Mouse (Mus musculus) kidney, postnatal 25 days (tissue): ENCODE results near the gene Parvb.

Source experiments
- DNase-seq, 2 experiments: peaks; one replicate each; pipeline ENCODE4 v3.0.0; 2021; ENCODE audit warnings: mixed read lengths in 2 of 2

The Parvb gene

GRCm38 (mm10) chr15:84295225-84295624 is 63.4 kb downstream of the Parvb start:
- no peak for DNase-seq

DNA sequence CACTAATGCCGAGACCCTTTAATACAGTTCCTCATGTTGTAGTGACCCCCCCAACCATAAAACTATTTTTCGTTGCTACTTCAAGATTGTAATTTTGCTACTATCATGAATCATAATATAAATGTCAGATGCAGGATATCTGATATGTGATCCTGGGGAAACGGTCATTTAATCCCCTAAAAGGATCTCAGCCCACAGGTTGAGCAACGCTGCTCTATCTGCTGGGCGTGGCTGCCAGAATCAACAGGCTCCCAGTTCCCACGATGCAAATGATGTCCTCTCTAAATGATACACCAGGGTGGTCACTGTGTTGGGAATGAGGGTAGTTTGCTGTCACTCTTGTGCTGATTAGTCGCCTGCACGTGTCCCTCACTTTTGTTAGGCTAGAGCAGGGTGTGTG is 65.6 kb downstream of the Parvb start:
- DNase-seq, result no peak

DNA sequence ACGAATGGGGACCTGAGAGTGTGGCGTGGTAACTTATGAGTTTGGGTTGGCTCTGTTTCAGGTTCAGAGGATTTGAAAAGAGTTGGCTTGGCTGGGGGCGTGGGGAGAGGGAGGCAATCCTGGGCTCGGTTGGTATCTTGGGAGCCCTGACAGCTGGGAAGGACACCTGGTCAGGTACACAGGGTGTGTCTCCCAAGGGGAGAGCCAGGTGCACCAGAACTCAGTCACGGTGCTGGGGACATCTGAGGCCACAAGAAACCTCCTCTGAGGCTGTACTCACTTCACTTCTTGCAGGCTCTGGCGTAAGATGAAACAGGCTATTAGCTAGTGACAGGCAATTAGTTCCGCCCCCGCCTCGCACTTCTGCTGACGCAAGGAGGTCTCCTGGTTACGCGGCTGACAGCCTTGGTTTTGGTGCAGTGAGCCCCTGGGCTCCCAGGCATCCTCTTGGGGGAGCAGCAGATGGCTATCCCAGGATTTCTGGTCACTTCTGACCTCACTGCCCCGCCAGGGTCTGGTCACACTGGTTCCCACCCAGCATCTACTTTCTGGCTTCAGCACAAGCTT is 67.0 kb downstream of the Parvb start:
- peak in 1 of 2 experiments; percentile 54 for DNase-seq

GRCm38 (mm10) chr15:84299662-84300333 is 68.0 kb downstream of the Parvb start:
- no peak for DNase-seq

DNA sequence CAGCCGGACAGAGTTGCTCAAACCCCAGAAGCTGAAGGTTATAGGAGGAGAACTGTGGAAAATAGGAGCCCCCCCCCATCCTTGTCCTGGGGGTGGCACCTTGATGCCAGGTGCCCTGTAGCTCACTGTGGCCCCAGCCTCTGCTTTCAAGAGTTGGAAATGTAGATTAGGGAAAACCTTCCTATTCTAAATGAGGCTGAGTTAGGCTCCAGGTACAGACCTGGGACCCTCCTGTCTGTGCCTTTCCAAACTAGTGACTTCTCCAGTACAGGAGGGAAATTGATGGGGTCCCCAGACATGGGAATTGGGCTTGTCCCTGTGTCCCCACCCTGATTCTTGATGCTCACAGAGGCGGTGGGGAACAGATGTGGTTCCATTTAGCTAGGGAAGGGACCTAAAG is 68.7 kb downstream of the Parvb start:
- no peak for DNase-seq

DNA sequence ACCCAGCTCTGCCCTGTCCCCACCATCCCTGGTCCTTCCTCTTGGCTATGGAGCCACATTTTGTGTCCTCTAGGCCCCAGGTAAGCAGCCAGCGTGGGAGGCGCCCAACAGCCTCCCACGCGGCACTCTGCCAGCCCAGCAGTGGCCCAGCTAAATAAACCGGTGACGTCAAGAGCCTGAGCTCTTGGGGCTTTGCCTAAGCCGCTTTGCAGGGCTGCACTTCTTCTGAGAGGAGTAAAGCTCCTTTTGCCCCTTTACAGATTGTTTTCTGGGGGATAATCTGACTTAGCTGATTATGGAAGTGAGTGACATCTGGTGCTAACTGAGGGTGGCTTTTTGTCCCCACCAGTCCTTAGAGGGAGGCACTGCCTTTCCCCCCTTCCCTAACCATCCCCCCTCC is 69.2 kb downstream of the Parvb start:
- DNase-seq, result peak; percentile 36 to 65

DNA sequence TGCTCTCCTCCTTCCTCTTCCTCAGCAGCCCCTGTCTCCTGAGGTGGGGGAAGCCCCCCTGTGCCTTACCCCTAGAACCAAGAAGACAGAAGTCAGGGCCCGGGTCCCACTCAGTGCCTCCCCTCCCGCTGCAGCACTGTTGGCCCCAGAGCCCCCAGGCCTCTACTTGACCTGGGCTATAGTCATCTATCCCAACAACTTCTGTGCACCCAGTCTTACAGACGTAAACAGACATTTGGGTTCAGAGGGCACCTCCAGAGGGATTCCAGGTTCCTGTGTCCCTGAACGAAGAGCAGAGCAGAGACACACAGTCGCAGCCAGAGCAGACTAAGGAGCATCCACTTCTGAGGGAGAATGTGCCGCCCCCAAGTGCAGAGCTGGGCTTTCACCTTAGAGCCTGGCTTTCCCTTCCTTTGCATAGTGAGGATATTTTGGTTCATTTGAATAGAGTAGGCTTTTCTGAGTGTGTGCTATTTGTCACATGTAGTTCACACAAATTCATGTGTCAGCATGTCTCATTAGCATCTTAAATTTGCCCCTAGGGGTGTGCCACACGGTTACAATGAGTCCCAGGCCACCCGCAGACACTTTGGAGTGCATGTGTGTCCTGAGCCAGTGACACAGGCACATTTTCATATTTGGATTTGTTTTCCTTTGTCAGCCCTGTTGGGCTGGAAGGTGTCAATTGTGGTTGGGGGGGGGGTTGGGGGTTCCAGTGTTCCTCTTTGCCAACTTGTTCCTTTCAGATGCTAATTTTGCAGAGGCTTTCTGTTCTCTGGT is 70.0 kb downstream of the Parvb start:
- DNase-seq, result no peak

DNA sequence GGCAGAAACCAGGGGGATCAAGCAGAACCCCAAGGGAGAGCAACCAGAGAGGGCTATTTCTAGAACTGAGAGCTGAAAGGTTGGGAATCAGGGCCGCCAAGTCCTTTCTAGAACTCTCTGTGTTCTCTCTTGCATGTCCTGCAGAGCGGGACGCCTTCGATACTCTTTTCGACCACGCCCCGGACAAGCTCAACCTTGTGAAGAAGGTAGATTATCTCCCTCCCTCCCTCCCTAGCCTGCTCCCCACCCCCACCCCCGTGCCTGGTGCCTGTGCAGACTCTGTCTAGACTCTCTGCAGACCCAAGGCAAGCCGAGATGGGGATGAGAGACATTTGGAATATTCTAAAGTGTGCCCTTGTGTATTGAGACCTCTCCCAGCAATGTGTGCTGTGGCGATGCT is 71.4 kb downstream of the Parvb start:
- no peak for DNase-seq

GRCm38 (mm10) chr15:84305333-84305732 is 73.5 kb downstream of the Parvb start:
- DNase-seq, result no peak

DNA sequence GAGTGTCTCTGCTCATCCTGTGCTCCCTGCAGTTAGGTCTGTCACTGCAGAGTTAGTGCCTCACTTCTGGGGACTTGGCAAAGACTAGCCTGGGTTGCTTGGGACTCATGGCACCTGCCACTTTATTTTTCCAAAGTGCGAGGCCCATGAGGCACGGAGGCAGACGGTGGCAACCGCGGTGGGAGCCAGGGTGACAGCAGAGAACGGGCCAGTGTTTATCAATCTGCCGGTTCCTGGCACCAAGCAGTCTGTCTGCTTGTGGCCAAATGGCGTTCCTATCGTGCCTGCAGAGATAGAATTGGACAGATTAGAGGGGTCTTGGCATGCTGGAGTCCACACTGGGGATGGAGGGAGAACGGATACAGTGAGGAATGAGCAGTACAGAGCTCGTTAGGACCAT is 78.4 kb downstream of the Parvb start:
- no peak for DNase-seq

DNA sequence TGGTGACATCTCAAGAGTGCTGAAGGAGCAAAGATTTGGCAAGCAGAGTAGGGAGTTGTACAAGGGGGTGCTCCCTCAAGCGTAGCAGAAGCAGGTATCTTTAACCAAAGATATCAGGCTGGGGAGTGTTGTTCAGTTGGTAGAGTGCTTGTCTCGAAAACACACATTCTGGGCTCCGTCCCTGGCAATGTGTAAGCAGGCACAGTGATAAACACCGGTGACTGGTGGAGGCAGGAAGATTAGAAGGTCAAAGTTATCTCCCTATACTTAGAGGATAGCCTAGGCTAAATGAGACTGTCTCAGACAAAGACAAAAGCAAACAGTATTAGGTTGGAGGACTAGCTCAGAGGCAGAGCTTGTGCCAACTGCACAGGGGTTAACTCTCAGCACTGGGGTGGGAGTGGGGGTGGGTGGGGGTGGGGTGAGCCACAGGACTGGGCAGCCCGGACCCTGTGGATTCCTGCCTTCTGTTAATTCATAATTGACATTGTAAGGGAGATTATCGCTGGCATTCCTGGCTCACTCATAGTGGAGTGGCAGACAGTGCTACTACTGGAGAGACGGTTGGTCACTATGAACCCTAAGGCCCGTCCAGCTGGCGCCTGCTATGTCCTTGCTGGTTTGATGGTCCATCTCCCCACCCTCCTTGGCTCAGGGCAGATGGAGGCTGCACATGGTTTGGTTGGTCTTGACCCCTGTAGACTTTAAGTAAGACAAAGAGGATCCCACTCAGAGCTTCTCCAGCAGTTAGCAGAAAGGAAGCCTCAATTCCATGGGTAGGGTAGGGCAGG is 79.6 kb downstream of the Parvb start:
- DNase-seq, result no peak

DNA sequence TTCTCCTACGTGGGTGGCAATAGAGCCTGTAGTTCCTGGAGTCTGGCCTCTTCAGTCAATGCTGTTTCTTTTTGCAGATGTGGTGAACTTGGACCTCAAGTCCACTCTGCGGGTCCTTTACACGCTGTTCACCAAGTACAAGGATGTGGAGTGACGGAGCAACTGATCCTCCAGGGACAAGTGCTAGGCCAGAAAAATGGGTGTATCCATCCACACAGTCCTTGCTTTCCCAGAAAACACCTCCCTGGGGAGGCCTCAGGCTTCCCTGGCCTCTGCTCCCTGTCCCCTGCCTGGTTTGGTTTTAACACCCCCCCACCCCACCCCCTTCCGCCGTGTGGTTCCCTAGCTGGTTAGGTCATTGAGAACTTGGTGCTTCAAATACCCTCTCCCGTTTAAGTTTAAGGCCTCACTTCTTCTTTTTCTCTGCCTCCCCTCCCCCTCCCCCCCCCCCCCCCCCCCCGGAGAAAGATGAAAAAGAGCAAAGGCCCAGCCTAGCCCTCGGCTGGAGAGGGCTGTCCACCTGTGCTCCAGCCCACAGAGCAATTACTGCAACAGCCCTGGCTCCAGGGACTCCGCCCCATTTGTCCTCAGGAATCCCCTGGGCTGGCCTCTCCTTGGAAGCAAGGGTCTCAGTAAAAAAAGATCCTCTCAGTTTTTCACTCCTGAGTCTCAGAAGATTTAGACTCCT is 81.2 kb downstream of the Parvb start:
- DNase-seq, result no peak

- no peak for DNase-seq
Observed at GRCm38 (mm10) chr15:84313566-84313878, 81.7 kb downstream of the Parvb start.

DNA sequence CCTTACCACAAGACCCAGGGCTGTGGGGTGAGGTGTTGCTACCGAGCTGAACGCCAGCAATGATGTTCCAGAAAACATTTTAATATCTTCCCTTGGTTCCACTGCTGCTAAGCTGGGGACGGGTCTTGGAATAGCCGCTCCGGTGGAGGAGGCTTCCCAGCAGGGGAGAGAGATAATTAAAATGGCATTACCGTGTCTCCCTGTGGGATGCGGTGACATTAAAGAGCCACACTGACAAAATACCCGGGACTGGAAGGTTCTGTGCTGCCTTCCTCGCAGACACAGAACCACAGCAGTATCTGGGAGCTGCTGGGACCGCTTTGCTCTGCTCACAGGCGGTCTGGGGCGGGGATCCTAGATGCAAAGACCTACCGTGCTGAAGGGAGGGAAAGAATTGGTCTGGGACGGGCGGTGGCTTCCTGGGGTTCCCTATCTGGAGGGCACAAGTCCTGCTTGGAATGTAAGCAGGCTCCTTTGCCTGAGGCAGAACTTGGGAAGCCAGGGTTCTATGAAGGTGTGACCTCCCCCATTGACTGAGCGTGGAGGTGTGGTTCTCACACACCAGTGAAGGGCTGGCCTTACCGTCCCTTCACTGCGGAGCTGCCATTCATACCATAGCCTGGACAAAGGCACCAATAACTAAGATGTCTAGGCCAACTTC is 82.7 kb downstream of the Parvb start:
- DNase-seq, result no peak

DNA sequence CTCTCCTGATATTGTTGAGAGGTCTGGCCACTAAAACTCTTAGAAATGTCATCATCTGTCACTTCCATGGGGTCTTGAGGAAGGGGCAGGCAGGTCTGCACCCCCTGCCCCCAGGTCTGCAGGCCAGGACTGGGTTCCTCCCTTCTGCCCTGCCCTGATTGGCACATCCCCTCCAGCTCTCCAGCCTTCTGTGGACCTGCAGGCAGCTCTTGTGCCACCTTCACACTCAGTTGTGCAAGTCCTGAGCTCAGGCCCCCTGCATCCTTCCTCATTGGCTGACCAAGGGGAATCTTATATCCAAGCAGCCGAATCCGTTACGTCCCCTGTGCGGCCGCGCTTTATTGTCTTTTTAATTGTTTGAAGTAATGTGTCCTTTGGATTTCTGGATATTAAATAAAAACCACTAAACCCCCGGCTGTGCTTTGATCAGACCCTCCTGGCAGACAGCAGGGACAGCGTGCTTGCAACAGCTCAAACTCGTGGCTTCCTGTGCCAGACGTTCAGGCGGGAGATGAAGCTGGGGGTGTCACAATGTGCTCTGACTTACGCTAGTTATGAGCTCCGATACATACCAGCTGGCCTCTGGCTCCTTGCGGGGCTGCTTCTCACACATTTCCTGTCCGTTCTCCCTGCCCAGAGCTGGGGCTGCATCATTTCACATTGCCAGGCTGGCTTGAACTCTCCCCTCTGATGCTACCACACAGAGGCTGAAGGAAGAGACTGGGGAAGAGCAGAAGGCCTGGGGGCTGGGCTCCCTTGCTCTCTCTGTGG is 83.6 kb downstream of the Parvb start:
- DNase-seq, result peak in 1 of 2 experiments; percentile 46

DNA sequence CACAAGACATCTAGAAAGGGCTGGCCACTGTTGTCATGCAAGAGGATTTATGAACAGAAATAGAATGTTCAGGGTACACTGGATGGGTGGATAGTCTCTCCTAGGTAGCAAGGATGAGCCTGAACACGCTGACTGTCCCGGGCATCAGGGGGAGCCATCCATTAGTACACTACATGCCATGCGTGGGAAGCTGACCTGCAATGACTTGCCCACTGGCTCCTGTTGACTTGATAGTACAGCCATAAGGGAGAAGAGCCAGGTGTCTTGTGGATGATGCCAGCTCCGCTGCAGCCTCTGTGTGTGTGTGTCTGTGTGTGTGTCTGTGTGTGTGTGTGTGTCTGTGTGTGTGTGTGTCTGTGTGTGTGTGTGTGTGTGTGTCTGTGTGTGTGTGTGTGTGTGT is 87.5 kb downstream of the Parvb start:
- DNase-seq, result no peak

- DNase-seq, result no peak
Observed at GRCm38 (mm10) chr15:84321544-84322174, 89.8 kb downstream of the Parvb start.

DNA sequence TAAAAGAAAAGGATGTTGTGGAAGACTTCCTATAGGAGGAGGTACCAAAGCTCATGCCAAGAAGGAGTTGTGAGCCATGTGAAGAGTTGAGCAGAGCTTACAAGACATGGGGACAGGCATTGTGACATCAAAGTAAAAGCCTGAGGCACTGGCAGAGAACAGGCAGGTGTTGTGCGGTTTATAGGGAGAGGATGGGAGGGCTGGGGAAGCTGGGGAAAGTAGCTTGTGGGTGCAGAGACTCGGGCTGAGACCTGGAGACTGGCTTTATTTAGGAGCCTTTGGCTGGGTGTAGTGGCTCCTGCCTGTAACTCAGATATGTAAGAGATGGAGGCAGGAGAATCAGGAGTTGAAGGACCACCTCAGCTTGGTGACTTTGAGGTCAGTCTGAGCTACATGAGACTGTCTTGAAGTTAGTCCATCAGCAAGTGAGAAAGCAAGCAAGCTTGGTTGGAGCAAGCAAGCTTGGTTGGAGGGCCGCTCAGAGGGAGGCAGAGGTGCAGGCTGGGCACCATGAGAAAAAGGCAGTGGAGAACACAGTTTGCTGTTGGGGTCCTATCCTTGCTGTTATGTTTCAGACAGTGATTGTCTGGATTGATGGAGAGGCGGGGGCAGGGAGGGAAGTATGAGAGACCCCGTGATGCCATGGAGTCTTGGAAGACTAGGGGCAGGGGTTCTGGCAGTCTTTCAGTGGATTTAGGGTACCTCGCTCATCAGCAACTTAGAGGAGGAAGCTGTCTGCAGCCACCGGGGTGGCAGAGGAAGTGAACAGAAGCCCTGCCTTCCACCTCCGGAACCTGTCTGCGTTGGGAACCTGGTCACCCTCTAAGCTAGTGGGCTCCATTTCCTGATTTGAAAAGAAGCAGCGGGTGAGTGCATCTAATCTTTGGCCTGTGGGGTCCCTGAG is 92.4 kb downstream of the Parvb start, which contains the start of gene Parvg:
Gene Parvg, plus strand, starts transcription at position 61 of the 904 bp plus-strand sequence.
- DNase-seq, result no peak

- DNase-seq, result peak in 1 of 2 experiments; percentile 41
Observed at GRCm38 (mm10) chr15:84324870-84325553, 93.2 kb downstream of the Parvb start.
